Mouse (Mus musculus): ENCODE data around the gene Neil3. TPM values are rescaled to one million over a fixed set of nuclear protein-coding genes. Genes with fewer than 3 reads are reported as not detected.
A peak's percentile ranks its signal among the peaks of the same experiment; 100 is the strongest.

The Neil3 gene
- 4.7 and 5.7 TPM in 2 replicates for polyA plus RNA-seq (2015; fragmentation: Nextera tagmentation; extraction: Ambion mirVana)

DNA sequence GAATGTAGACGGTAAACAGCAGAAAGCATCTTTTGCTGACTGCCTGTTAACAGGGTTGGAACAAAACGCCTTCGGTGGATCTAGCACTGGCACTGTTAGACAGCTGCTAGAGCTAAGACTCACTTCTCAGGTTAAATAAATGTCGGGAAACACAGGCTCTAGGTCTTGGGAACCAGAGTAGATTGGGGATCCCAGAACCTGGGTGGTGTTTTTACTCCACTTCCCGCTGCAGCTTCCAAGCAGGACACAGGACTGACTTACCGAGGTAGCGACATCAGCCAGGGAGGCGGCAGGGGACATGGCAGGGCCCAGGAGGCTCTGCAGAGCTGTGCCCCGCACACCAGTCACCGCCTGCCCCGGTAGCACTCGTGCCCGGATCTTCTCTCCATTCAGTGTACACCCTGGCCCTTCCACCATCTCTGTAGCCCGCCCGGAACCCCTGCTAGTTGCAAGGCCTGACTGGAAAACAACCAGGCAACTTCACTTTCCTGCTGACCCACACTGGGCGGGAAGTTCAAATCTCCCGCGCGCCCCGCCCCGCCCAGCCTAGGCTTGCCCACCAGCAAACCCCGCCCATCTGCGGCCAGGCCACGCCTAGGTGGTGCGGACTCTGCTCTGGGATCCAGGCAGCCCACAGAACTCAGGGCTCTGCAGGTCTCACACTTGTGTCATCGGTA, at the start of gene Neil3:
Neil3 (minus strand) TSS at position 571 of the 677 bp plus-strand sequence.
- no peaks in the 10 kb centered on the region for H3K36me3 ChIP-seq (replicated peaks)
- peak within 1 kb of the TSS; percentile 58 for H3K4me2 ChIP-seq
- H3K9me3 ChIP-seq, result no peaks in the 10 kb centered on the region
- under 1% methylated on average over 26 of the region's 26 CpGs for WGBS
- no peaks in the 10 kb centered on the region for H3K27me3 ChIP-seq (replicated peaks)
- ATAC-seq (replicated peaks), result peak; percentile 95
- H3K9ac ChIP-seq, result peak within 1 kb of the TSS; percentile 17; the same call in 1 of the 2 replicates
- H3K27ac ChIP-seq, result no peak within 1 kb of the TSS
- 0 out of 2 replicates have a peak, but pooled peaks cover 6% of the 10 kb centered on the region for H3K4me1 ChIP-seq
- peak within 1 kb of the TSS; percentile 38 for H3K4me3 ChIP-seq

DNA sequence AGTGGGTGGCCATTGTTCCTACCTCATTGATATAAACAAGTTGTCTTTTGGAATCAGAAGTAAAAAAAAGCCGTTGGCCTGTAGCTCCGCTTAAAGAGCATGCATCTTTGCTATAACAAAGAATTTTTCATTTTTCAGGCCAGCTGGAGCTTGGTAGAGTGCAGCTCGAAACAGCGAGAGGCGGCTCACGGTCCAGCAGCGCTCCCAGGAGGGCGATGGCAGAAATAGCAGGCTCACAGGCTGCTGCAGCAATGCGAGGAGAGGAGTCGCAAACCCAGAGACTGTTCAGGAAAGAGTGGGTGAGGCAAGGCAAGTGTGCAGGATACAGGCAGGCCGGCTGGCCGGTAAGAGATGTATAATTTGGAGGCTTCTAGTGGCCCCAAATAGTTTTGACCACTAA, 42.0 kb upstream of the Neil3 start:
- H3K4me3 ChIP-seq, result no peak overlapping the region
- WGBS, result 15% methylated on average over 12 of the region's 12 CpGs
- peaks cover 2% of the 10 kb centered on the region; the same call in 1 of the 2 replicates for H3K4me1 ChIP-seq
- ATAC-seq (replicated peaks), result peak; percentile 96
- no peaks in the 10 kb centered on the region for H3K9me3 ChIP-seq
- no peaks in the 10 kb centered on the region for H3K27me3 ChIP-seq (replicated peaks)
- no peak overlapping the region for H3K9ac ChIP-seq
- H3K27ac ChIP-seq, result 0 out of 2 replicates have a peak overlapping the region, but pooled peaks have one; percentile 20
- no peaks in the 10 kb centered on the region for H3K36me3 ChIP-seq (replicated peaks)
- H3K4me2 ChIP-seq, result no peak overlapping the region

DNA sequence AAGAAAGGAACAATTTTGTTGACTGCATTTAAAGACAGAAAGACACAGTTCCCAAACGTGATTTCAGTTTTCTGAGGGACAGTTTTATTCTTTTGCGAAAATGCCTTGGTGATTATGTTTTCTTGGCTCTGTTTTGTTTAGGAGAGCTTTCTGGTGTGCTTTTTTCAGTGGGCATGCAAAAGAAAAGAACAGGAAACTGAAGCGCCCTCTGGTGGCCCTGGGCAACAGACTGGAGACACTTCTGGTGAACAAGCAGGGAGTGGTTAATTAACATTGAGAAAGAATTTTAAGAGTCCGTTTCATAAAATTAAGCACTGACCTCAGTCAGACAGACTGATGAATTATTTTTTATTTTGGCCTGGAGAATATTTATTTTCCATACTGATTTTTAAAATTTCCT, 25.1 kb upstream of the Neil3 start:
- H3K4me3 ChIP-seq, result no peak overlapping the region
- ATAC-seq (replicated peaks), result no peak
- H3K4me1 ChIP-seq, result no peaks in the 10 kb centered on the region
- no peak overlapping the region for H3K4me2 ChIP-seq
- H3K9ac ChIP-seq, result no peak overlapping the region
- H3K27ac ChIP-seq, result no peak overlapping the region
- H3K9me3 ChIP-seq, result no peaks in the 10 kb centered on the region
- no peaks in the 10 kb centered on the region for H3K27me3 ChIP-seq (replicated peaks)
- no peaks in the 10 kb centered on the region for H3K36me3 ChIP-seq (replicated peaks)
- 43% methylated on average over 4 of the region's 4 CpGs for WGBS

DNA sequence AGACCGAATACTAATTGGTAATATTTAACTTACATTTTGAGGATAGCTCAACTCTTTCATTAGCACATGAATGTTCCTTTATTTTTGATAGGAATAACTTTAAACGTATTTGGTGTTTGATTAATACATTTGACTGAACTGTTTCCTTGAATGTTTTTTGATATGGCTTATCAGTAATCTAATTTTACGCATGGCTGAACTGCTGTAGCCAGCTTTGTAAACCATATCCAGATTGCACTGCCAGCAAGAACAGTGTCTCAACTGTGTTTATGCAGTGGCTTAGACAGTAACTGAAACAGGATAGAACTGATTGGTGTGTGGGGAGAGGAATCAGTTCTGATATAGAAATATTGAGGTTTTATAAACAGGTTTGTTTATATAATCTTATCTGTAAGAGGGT, 22.6 kb upstream of the Neil3 start:
- no peak for ATAC-seq (replicated peaks)
- Histone ChIP-seq H3K9me3 (no peaks in the 10 kb centered on the region), H3K4me1 (no peaks in the 10 kb centered on the region)

DNA sequence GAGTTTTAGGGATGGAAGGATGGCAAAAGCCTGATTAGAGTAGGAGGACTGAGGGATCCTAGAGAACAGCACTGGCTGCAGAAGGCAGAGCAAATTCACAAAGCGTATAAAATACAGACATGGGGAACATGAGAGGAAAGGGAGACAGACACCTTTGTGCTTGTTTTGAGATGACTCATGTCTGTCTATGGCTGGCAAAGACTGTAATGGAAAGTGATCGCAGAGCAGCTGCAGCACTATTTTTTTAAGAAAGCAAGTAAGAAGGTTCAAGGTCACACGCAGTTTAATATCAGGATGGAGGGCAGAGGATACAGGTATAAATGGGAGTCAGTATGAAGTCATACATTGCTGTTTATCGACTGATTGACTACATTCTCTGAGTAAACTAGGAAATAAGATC, 8.2 kb downstream of the Neil3 start:
- no peaks in the 10 kb centered on the region; the same call in 1 of the 2 replicates for H3K9me3 ChIP-seq
- H3K4me3 ChIP-seq, result no peak overlapping the region
- no peaks in the 10 kb centered on the region for H3K4me1 ChIP-seq
- H3K36me3 ChIP-seq (replicated peaks), result no peaks in the 10 kb centered on the region
- H3K27me3 ChIP-seq (replicated peaks), result no peaks in the 10 kb centered on the region
- H3K9ac ChIP-seq, result no peak overlapping the region
- 93% methylated on average over 4 of the region's 4 CpGs for WGBS
- no peak for ATAC-seq (replicated peaks)
- no peak overlapping the region for H3K27ac ChIP-seq
- H3K4me2 ChIP-seq, result no peak overlapping the region

More for the DNA sequence above, 22.6 kb upstream of the Neil3 start:
- Histone ChIP-seq H3K27me3 (replicated peaks) (no peaks in the 10 kb centered on the region), H3K27ac (no peak overlapping the region), H3K9ac (no peak overlapping the region), H3K4me3 (no peak overlapping the region), H3K36me3 (replicated peaks) (no peaks in the 10 kb centered on the region), H3K4me2 (no peak overlapping the region)
- 62% methylated on average over 3 of the region's 3 CpGs for WGBS

DNA sequence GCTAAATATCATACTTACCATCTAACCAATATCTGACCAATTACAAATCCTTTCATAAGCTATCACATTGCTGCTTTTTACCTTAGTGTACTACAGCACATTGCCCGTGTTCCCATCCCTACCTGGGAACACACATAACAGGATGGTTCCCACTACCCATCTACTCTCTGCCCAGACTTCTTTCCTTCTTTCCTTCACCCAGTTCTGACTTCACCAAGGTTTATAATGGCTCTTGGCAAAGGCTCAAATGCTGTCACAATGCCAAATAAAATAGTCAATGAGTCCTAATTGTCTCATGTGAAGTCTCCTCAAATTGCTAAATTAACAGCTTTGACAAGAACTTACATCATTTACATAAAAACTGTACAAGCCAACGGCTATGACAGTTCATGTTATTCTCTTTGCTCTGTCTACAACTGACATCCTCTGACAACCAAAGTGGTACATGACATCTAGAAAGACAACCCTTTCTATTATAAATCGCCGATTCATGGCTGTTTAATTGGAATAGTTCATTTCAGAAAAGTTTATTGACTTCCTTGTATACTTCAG, 9.9 kb downstream of the Neil3 start:
- Histone ChIP-seq H3K9ac (no peak overlapping the region), H3K4me1 (no peaks in the 10 kb centered on the region), H3K27ac (no peak overlapping the region), H3K4me2 (no peak overlapping the region), H3K9me3 (no peaks in the 10 kb centered on the region; the same call in 1 of the 2 replicates), H3K4me3 (no peak overlapping the region), H3K27me3 (replicated peaks) (no peaks in the 10 kb centered on the region), H3K36me3 (replicated peaks) (no peaks in the 10 kb centered on the region)
- 90% methylated on average over 4 of the region's 4 CpGs for WGBS
- ATAC-seq (replicated peaks), result no peak

DNA sequence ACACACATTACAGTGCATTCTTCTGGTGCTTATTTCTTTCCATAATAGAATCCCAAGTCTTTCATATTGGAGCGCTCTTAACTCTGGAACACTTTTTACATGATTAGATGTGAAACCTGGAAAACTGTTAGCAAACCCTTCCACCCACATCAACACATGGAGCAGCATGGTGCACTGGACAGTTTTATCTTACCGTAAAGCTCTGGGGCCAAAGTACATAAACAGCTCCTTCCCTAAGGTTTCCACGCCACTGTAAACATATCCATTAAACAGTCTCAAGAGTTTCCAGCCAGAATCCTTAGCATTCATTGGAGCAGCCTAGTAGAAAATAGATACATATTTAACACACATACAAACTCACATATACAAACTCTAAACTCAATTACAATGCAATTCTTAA, 15.4 kb downstream of the Neil3 start:
- 92% methylated on average over 3 of the region's 3 CpGs for WGBS
- Histone ChIP-seq H3K27ac (no peak overlapping the region), H3K4me2 (no peak overlapping the region)

DNA sequence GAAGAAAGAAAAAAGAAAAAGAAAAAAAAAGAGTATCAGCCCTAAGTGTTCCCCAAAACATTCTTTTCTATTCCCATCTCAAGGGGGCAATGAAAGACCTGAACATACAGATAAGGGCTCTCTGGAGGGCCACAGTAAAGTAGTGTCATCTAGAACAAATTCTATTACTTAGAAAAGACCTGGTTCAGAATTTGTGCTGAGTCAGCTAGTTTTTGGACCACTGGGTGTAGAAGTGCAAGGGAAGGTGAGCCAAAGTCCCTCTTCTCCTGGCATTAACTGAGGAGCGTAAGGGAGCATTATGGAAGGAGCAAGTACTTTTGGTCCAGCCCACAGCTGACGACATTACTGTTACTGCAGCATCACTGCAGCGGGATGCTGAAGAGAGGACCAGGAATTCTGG, 19.7 kb downstream of the Neil3 start:
- Histone ChIP-seq H3K9ac (no peak overlapping the region), H3K4me1 (no peaks in the 10 kb centered on the region), H3K27ac (no peak overlapping the region), H3K4me3 (no peak overlapping the region), H3K36me3 (replicated peaks) (no peaks in the 10 kb centered on the region), H3K27me3 (replicated peaks) (no peaks in the 10 kb centered on the region), H3K9me3 (no peaks in the 10 kb centered on the region), H3K4me2 (no peak overlapping the region)
- WGBS, result 99% methylated on average over 3 of the region's 3 CpGs
- ATAC-seq (replicated peaks), result no peak

More for the DNA sequence above, 15.4 kb downstream of the Neil3 start:
- H3K4me3 ChIP-seq, result no peak overlapping the region
- H3K4me1 ChIP-seq, result no peaks in the 10 kb centered on the region
- no peak overlapping the region for H3K9ac ChIP-seq
- no peaks in the 10 kb centered on the region for H3K27me3 ChIP-seq (replicated peaks)
- ATAC-seq (replicated peaks), result no peak
- H3K9me3 ChIP-seq, result no peaks in the 10 kb centered on the region; the same call in 1 of the 2 replicates
- no peaks in the 10 kb centered on the region for H3K36me3 ChIP-seq (replicated peaks)

DNA sequence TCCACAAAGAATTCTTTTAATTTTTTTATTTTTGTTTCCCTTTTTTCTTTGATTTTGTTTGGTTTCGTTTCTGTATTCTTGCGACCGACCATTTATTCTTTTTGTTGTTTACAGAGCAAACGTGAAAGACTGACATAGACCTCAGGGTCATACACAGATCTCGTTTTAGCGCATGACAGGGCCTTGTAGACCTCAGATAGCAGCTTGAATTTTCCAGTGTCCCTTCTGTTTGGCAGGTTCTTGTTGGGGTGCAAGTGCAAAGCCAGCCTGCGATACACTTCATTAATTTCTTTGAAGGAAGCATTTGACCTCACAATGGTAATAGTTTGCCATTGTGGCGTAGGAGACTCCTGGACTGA, 24.6 kb downstream of the Neil3 start:
- H3K9me3 ChIP-seq, result no peaks in the 10 kb centered on the region
- no peaks in the 10 kb centered on the region for H3K4me1 ChIP-seq
- H3K36me3 ChIP-seq (replicated peaks), result no peaks in the 10 kb centered on the region
- H3K27ac ChIP-seq, result no peak overlapping the region
- H3K9ac ChIP-seq, result no peak overlapping the region
- no peak for ATAC-seq (replicated peaks)
- H3K4me3 ChIP-seq, result no peak overlapping the region
- no peaks in the 10 kb centered on the region for H3K27me3 ChIP-seq (replicated peaks)
- no peak overlapping the region for H3K4me2 ChIP-seq
- 80% methylated on average over 8 of the region's 8 CpGs for WGBS

DNA sequence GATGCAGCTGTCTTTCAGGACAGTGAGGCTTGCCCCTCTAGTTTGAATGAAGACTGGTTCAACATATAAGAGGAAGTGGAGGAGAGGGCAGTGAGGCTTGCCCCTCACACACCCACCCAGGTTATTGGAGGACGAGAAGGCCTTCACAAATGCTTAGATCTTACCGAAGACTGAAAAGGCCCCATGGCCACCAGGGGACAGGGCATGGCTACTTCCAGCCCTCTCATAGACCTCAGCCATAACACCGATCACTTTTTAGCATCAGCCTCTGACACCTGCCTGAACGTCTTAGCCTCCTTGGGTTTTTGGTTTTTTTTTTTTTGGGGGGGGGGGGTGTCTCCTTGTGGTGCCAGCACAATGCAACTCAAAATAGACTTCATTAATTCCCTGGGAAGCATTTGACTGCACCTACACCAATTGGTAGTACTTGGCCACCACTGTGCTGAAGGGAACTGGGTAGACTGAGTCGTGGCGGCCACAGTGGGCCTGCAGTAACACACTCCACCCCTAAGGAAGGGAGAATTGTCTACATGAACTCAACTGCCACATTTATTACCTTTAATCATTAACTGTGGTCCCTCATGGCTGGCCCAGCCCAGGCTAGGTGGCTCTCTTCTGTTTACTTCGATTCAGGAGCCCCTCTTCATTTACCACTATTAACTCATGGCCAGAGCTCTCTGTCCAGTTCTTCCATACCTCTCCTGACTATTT, 25.1 kb downstream of the Neil3 start:
- ATAC-seq (replicated peaks), result no peak
- Histone ChIP-seq H3K4me2 (no peak overlapping the region), H3K9me3 (no peaks in the 10 kb centered on the region), H3K4me3 (no peak overlapping the region), H3K27ac (no peak overlapping the region), H3K9ac (no peak overlapping the region), H3K27me3 (replicated peaks) (no peaks in the 10 kb centered on the region), H3K36me3 (replicated peaks) (no peaks in the 10 kb centered on the region), H3K4me1 (no peaks in the 10 kb centered on the region)
- WGBS, result 94% methylated on average over 7 of the region's 7 CpGs

DNA sequence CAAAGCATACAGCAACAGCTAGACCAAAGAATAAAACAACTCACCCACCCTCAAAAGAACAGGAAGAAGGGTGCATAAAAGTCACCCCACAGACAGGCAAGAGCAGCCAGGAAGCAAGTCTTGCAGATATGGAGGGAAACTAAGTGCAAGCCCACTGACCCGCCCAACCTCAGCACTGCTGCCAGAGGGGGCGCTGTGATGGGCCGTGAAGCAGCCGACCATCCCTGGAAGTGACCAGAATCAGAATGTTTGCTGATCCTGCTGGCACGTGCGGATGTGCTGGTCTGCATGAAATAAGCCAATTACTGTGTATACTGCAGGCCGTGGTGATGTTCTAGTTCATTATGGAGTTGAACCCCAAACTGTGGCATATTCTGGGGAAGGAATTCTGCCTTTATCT, 26.6 kb downstream of the Neil3 start:
- 66% methylated on average over 7 of the region's 7 CpGs for WGBS
- no peak overlapping the region for H3K4me2 ChIP-seq
- H3K9me3 ChIP-seq, result no peaks in the 10 kb centered on the region
- H3K27me3 ChIP-seq (replicated peaks), result no peaks in the 10 kb centered on the region
- no peak overlapping the region for H3K27ac ChIP-seq
- H3K36me3 ChIP-seq (replicated peaks), result no peaks in the 10 kb centered on the region
- no peak overlapping the region for H3K9ac ChIP-seq
- no peak overlapping the region for H3K4me3 ChIP-seq
- ATAC-seq (replicated peaks), result no peak
- H3K4me1 ChIP-seq, result no peaks in the 10 kb centered on the region

DNA sequence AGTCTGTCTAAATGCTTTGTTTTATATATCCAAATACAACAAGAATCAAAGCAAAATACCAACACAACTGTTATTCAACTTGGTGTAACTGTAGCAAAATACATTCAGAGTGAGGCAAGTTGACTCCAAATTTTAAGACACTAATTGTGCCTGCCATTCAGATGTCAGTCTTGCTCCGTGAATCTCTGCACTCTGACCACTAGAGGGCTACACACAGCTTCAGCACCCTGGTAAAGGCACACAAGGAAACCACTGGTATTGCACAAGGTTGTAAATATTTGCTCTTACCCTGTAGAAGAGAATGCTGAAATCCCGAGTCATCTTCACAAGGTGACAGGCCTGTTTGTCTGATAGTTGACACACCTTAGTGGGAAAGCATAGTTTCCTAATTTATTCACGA, 31.8 kb downstream of the Neil3 start:
- H3K4me2 ChIP-seq, result no peak overlapping the region
- no peaks in the 10 kb centered on the region for H3K27me3 ChIP-seq (replicated peaks)
- no peaks in the 10 kb centered on the region for H3K4me1 ChIP-seq
- H3K27ac ChIP-seq, result no peak overlapping the region
- no peak overlapping the region for H3K9ac ChIP-seq
- peak; percentile 50; the same call in 1 of the 2 replicates for ATAC-seq (replicated peaks)
- no peak overlapping the region for H3K4me3 ChIP-seq
- H3K36me3 ChIP-seq (replicated peaks), result no peaks in the 10 kb centered on the region
- H3K9me3 ChIP-seq, result no peaks in the 10 kb centered on the region
- WGBS, result 42% methylated on average over 3 of the region's 3 CpGs

Measured in midbrain, embryonic 15.5 days (tissue).